Mouse (Mus musculus) stomach, adult 2 months (tissue): ENCODE results near the gene Tbpl2. TPM values are rescaled to one million over a fixed set of nuclear protein-coding genes. Genes with fewer than 3 reads are reported as not detected.

Source experiments
- polyA plus RNA-seq: library from polyadenylated mRNA; depleted of rRNA; stranded (reverse); fragments of >200 nt; gene quantifications from 2 replicates; pipeline ENCODE4 v1.2.3, GENCODE M21; 2012; rRNA removed

Tbpl2 gene
- not detected in 2 replicates for polyA plus RNA-seq

DNA sequence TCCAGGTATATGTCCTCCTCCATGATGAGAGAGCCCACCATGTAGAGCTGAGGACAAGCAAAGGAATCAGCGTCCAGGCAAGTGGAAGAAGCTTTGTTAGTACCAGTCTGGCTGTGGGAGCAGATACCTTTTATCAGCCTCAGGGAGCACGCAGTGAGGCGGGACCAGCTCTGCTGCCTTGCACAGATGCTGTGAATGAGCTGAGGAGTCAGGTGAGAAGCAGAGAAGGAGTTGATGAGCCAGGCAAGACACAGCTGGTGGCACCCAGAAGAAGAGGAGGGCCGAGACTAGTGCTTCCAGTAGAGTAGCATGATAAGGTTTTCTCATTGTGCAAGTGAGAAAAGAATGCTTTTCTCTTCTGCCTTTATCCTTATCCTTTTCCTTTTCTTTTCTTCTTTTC lies at the start of gene Tbpl2:
TSS of gene Tbpl2 (minus strand) at position 101 of the 400 bp plus-strand sequence.

DNA sequence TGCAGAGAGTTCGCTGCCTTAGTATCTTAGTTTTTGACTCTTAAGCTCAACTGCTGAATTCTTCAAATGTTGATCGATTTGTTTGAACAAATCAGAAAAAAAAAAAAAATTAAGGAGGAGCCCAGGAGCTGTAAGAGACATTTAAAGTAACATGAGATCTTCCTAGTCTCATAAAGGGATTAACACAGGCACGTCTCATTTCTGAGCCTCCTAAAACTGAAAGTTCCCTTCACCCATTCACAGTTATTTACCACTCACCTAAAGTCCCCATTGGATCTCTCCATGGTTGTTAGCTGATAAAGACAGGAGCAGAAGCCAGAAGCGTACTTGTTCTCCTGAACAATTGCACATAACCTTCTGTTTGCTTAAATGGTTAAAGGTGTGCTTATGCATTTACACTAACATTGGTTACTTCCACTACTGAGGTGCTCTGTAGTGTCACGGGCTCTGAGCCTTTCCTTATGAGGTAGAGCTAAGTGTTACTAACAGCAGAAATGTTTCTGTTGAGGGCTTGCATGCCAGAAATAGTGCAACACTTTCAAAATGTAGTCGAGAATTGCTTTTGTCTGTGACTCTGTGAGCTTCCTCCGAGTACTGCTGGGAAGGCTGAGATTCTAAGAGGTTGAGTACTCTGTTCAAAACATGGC lies 46.9 kb downstream of the Tbpl2 start, which contains the start of gene Hnmt:
TSS of gene Hnmt (minus strand) at position 51 of the 647 bp plus-strand sequence.

Other genes starting within 250 kb of the Tbpl2 start
- 0.10 TPM in 1 of 2 replicates, not detected in the other for gene Hnmt, start 47.2 kb downstream of the Tbpl2 start, polyA plus RNA-seq
- gene Il1f8, start 56.6 kb upstream of the Tbpl2 start, polyA plus RNA-seq: 1.0 and 1.2 TPM in 2 replicates
- gene Il1f9, start 89.9 kb upstream of the Tbpl2 start, polyA plus RNA-seq: 1.0 and 1.1 TPM in 2 replicates
- gene Il1f6, start 118.8 kb upstream of the Tbpl2 start, polyA plus RNA-seq: 2.3 and 3.2 TPM in 2 replicates
- 18.0 and 41.2 TPM in 2 replicates for gene Il1f5, start 180.4 kb upstream of the Tbpl2 start, polyA plus RNA-seq
- not detected in 2 replicates for gene Il1f10, start 194.6 kb upstream of the Tbpl2 start, polyA plus RNA-seq
- 2.6 and 2.7 TPM in 2 replicates for gene Il1rn, start 240.3 kb upstream of the Tbpl2 start, polyA plus RNA-seq